Mouse (Mus musculus) small intestine, adult 2 months (tissue): ENCODE results near the gene Cacybp.

Experiments used
- CTCF ChIP-seq: fragments of 200-500 bp; IDR thresholded peaks from 2 replicates; pipeline ENCODE4 v1.5.1; 2012; ENCODE audit warnings: low read depth, mild to moderate bottlenecking, control low read depth, inconsistent platforms, low read length, moderate library complexity, mixed read lengths; ENCODE audit not compliant: insufficient replicate concordance, insufficient read length; ENCODE audit errors: extremely low read depth
- POLR2A ChIP-seq: fragments of 200-500 bp; IDR thresholded peaks from 2 replicates; pipeline ENCODE4 v1.6.1; 2012; ENCODE audit warnings: low read depth, mild to moderate bottlenecking, control low read depth, inconsistent platforms, low read length, moderate library complexity

DNA sequence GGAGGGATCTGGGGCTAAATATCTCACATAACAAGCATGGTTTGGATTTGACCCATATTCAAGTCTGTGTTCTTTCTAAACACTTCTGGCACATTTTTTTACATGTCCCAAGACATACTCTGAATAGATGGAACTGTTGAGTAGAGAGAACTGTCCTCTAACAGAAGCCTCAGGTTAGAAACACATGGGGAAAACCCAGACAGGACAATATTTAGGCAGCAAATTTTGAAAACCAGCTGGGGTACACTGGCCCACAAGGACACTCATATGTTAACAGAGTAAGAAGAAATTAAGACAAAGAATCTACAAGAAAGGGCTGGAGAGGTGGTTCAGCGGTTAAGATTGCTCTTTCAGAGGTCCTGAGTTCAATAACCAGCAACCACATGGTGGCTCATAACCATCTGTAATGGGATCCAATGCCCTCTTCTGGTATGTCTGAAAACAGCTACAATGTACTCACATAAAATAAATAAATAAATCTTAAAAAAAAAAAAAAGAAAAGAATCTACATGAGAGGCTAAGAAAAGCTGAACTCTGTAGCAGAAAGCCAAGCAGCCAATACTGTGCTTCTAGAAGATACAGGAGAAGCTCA is 26.3 kb upstream of the Cacybp start:
- TF ChIP-seq POLR2A (no peak), CTCF (no peak)
